Mouse (Mus musculus): ENCODE measurements around the gene Fgfr2. TPM values are rescaled to one million over a fixed set of nuclear protein-coding genes. Genes with fewer than 3 reads are reported as not detected.

The Fgfr2 gene
- polyA plus RNA-seq, 1 experiment from 2014 or later = 93.6 TPM

- 57% methylated on average over 4 of the region's 4 CpGs for WGBS
- Histone ChIP-seq H3K4me1 (replicated peaks; ENCODE audit: control insufficient read depth, insufficient read depth, low read length) (peaks cover 21% of the 10 kb centered on the region; the same call in 1 of the 2 replicates), H3K36me3 (ENCODE audit: control insufficient read depth, insufficient read depth, low read length) (no peaks in the 10 kb centered on the region), H3K27me3 (ENCODE audit: control insufficient read depth, insufficient read depth, low read length) (peaks cover 9% of the 10 kb centered on the region; the same call in 1 of the 2 replicates), H3K4me3 (ENCODE audit: low read depth, low read length) (no peak overlapping the region), H3K9ac (ENCODE audit: low read length) (no peak overlapping the region), H3K27ac (ENCODE audit: low read depth, low read length) (no peak overlapping the region), H3K9me3 (ENCODE audit: control insufficient read depth, low read length) (no peaks in the 10 kb centered on the region), H3K4me2 (ENCODE audit: low read depth, low read length, severe bottlenecking) (no peak overlapping the region)
- ATAC-seq (replicated peaks; ENCODE audit: low FRiP score) (no peak), DNase-seq (ENCODE audit: low spot score) (no peak)
Measured at GRCm38 (mm10) chr7:130250994-130251393, 2872.2 kb downstream of the Fgfr2 start.

GRCm38 (mm10) chr7:130248403-130248802 lies 2874.7 kb downstream of the Fgfr2 start:
- Histone ChIP-seq H3K4me2 (ENCODE audit: low read depth, low read length, severe bottlenecking) (no peak overlapping the region), H3K4me1 (replicated peaks; ENCODE audit: control insufficient read depth, insufficient read depth, low read length) (peaks cover 21% of the 10 kb centered on the region; the same call in 1 of the 2 replicates), H3K4me3 (ENCODE audit: low read depth, low read length) (no peak overlapping the region), H3K27me3 (ENCODE audit: control insufficient read depth, insufficient read depth, low read length) (peaks cover 6% of the 10 kb centered on the region; the same call in 1 of the 2 replicates), H3K9ac (ENCODE audit: low read length) (no peak overlapping the region), H3K36me3 (ENCODE audit: control insufficient read depth, insufficient read depth, low read length) (no peaks in the 10 kb centered on the region), H3K27ac (ENCODE audit: low read depth, low read length) (no peak overlapping the region), H3K9me3 (ENCODE audit: control insufficient read depth, low read length) (no peaks in the 10 kb centered on the region)
- DNase-seq (ENCODE audit: low spot score) (no peak), ATAC-seq (replicated peaks; ENCODE audit: low FRiP score) (no peak)
- WGBS = 72% methylated on average over 7 of the region's 7 CpGs

- H3K4me3 ChIP-seq (ENCODE audit: low read depth, low read length) = no peak overlapping the region
- no peak overlapping the region for H3K4me2 ChIP-seq (ENCODE audit: low read depth, low read length, severe bottlenecking)
- peaks cover 4% of the 10 kb centered on the region; the same call in 1 of the 2 replicates for H3K27me3 ChIP-seq (ENCODE audit: control insufficient read depth, insufficient read depth, low read length)
- DNase-seq (ENCODE audit: low spot score) (no peak), ATAC-seq (replicated peaks; ENCODE audit: low FRiP score) (no peak)
- no peak overlapping the region for H3K27ac ChIP-seq (ENCODE audit: low read depth, low read length)
- 89% methylated on average over 10 of the region's 10 CpGs for WGBS
- no peaks in the 10 kb centered on the region for H3K9me3 ChIP-seq (ENCODE audit: control insufficient read depth, low read length)
- peaks cover 19% of the 10 kb centered on the region; the same call in 1 of the 2 replicates for H3K4me1 ChIP-seq (replicated peaks; ENCODE audit: control insufficient read depth, insufficient read depth, low read length)
- H3K9ac ChIP-seq (ENCODE audit: low read length) = no peak overlapping the region
- H3K36me3 ChIP-seq (ENCODE audit: control insufficient read depth, insufficient read depth, low read length) = no peaks in the 10 kb centered on the region
Measured at GRCm38 (mm10) chr7:130247831-130248230, 2875.3 kb downstream of the Fgfr2 start.

GRCm38 (mm10) chr7:130246483-130246882 lies 2876.7 kb downstream of the Fgfr2 start:
- Histone ChIP-seq H3K4me1 (replicated peaks; ENCODE audit: control insufficient read depth, insufficient read depth, low read length) (peaks cover 8% of the 10 kb centered on the region; the same call in 1 of the 2 replicates), H3K9me3 (ENCODE audit: control insufficient read depth, low read length) (no peaks in the 10 kb centered on the region), H3K4me2 (ENCODE audit: low read depth, low read length, severe bottlenecking) (no peak overlapping the region), H3K9ac (ENCODE audit: low read length) (no peak overlapping the region), H3K27ac (ENCODE audit: low read depth, low read length) (no peak overlapping the region), H3K4me3 (ENCODE audit: low read depth, low read length) (no peak overlapping the region), H3K36me3 (ENCODE audit: control insufficient read depth, insufficient read depth, low read length) (no peaks in the 10 kb centered on the region), H3K27me3 (ENCODE audit: control insufficient read depth, insufficient read depth, low read length) (peaks cover 4% of the 10 kb centered on the region; the same call in 1 of the 2 replicates)
- no peak for DNase-seq (ENCODE audit: low spot score)
- no peak for ATAC-seq (replicated peaks; ENCODE audit: low FRiP score)
- WGBS = 87% methylated on average over 7 of the region's 7 CpGs

GRCm38 (mm10) chr7:130244545-130244944 lies 2878.6 kb downstream of the Fgfr2 start:
- H3K4me1 ChIP-seq (replicated peaks; ENCODE audit: control insufficient read depth, insufficient read depth, low read length) = peaks cover 3% of the 10 kb centered on the region; the same call in 1 of the 2 replicates
- H3K4me3 ChIP-seq (ENCODE audit: low read depth, low read length) = no peak overlapping the region
- no peaks in the 10 kb centered on the region for H3K27me3 ChIP-seq (ENCODE audit: control insufficient read depth, insufficient read depth, low read length)
- ATAC-seq (replicated peaks; ENCODE audit: low FRiP score) (no peak), DNase-seq (ENCODE audit: low spot score) (no peak)
- no peaks in the 10 kb centered on the region for H3K9me3 ChIP-seq (ENCODE audit: control insufficient read depth, low read length)
- H3K9ac ChIP-seq (ENCODE audit: low read length) = no peak overlapping the region
- H3K27ac ChIP-seq (ENCODE audit: low read depth, low read length) = no peak overlapping the region
- H3K4me2 ChIP-seq (ENCODE audit: low read depth, low read length, severe bottlenecking) = no peak overlapping the region
- 61% methylated on average over 7 of the region's 7 CpGs for WGBS
- H3K36me3 ChIP-seq (ENCODE audit: control insufficient read depth, insufficient read depth, low read length) = no peaks in the 10 kb centered on the region

GRCm38 (mm10) chr7:130243811-130244210 lies 2879.3 kb downstream of the Fgfr2 start:
- H3K4me1 ChIP-seq (replicated peaks; ENCODE audit: control insufficient read depth, insufficient read depth, low read length) = peaks cover 3% of the 10 kb centered on the region; the same call in 1 of the 2 replicates
- no peak overlapping the region for H3K27ac ChIP-seq (ENCODE audit: low read depth, low read length)
- H3K4me2 ChIP-seq (ENCODE audit: low read depth, low read length, severe bottlenecking) = no peak overlapping the region
- no peak overlapping the region for H3K4me3 ChIP-seq (ENCODE audit: low read depth, low read length)
- DNase-seq (ENCODE audit: low spot score) (no peak), ATAC-seq (replicated peaks; ENCODE audit: low FRiP score) (no peak)
- no peaks in the 10 kb centered on the region for H3K9me3 ChIP-seq (ENCODE audit: control insufficient read depth, low read length)
- 76% methylated on average over 4 of the region's 4 CpGs for WGBS
- no peaks in the 10 kb centered on the region for H3K36me3 ChIP-seq (ENCODE audit: control insufficient read depth, insufficient read depth, low read length)
- no peaks in the 10 kb centered on the region for H3K27me3 ChIP-seq (ENCODE audit: control insufficient read depth, insufficient read depth, low read length)
- no peak overlapping the region for H3K9ac ChIP-seq (ENCODE audit: low read length)

GRCm38 (mm10) chr7:130240191-130240590 lies 2883.0 kb downstream of the Fgfr2 start:
- DNase-seq (ENCODE audit: low spot score) = no peak
- Histone ChIP-seq H3K9ac (ENCODE audit: low read length) (no peak overlapping the region), H3K9me3 (ENCODE audit: control insufficient read depth, low read length) (no peaks in the 10 kb centered on the region), H3K27ac (ENCODE audit: low read depth, low read length) (no peak overlapping the region), H3K4me1 (replicated peaks; ENCODE audit: control insufficient read depth, insufficient read depth, low read length) (peaks cover 3% of the 10 kb centered on the region; the same call in 1 of the 2 replicates), H3K4me3 (ENCODE audit: low read depth, low read length) (no peak overlapping the region), H3K36me3 (ENCODE audit: control insufficient read depth, insufficient read depth, low read length) (no peaks in the 10 kb centered on the region), H3K4me2 (ENCODE audit: low read depth, low read length, severe bottlenecking) (no peak overlapping the region), H3K27me3 (ENCODE audit: control insufficient read depth, insufficient read depth, low read length) (no peaks in the 10 kb centered on the region)
- 88% methylated on average over 9 of the region's 9 CpGs for WGBS
- ATAC-seq (replicated peaks; ENCODE audit: low FRiP score) = no peak

- Histone ChIP-seq H3K27ac (ENCODE audit: low read depth, low read length) (no peak overlapping the region), H3K36me3 (ENCODE audit: control insufficient read depth, insufficient read depth, low read length) (no peaks in the 10 kb centered on the region; the same call in 1 of the 2 replicates), H3K9me3 (ENCODE audit: control insufficient read depth, low read length) (no peaks in the 10 kb centered on the region; the same call in 1 of the 2 replicates), H3K4me2 (ENCODE audit: low read depth, low read length, severe bottlenecking) (no peak overlapping the region), H3K9ac (ENCODE audit: low read length) (no peak overlapping the region), H3K4me1 (replicated peaks; ENCODE audit: control insufficient read depth, insufficient read depth, low read length) (no peaks in the 10 kb centered on the region; the same call in 1 of the 2 replicates), H3K27me3 (ENCODE audit: control insufficient read depth, insufficient read depth, low read length) (no peaks in the 10 kb centered on the region), H3K4me3 (ENCODE audit: low read depth, low read length) (no peak overlapping the region)
- WGBS = 83% methylated on average over 5 of the region's 5 CpGs
- no peak for DNase-seq (ENCODE audit: low spot score)
- ATAC-seq (replicated peaks; ENCODE audit: low FRiP score) = no peak
Measured at GRCm38 (mm10) chr7:130237244-130237643, 2885.9 kb downstream of the Fgfr2 start.

- no peaks in the 10 kb centered on the region; the same call in 1 of the 2 replicates for H3K36me3 ChIP-seq (ENCODE audit: control insufficient read depth, insufficient read depth, low read length)
- no peaks in the 10 kb centered on the region for H3K27me3 ChIP-seq (ENCODE audit: control insufficient read depth, insufficient read depth, low read length)
- WGBS = 84% methylated on average over 7 of the region's 7 CpGs
Measured at GRCm38 (mm10) chr7:130233777-130234176, 2889.4 kb downstream of the Fgfr2 start.

More at GRCm38 (mm10) chr7:130233777-130234176, 2889.4 kb downstream of the Fgfr2 start:
- Histone ChIP-seq H3K4me3 (ENCODE audit: low read depth, low read length) (no peak overlapping the region), H3K4me2 (ENCODE audit: low read depth, low read length, severe bottlenecking) (no peak overlapping the region), H3K9me3 (ENCODE audit: control insufficient read depth, low read length) (no peaks in the 10 kb centered on the region; the same call in 1 of the 2 replicates), H3K9ac (ENCODE audit: low read length) (no peak overlapping the region), H3K27ac (ENCODE audit: low read depth, low read length) (no peak overlapping the region), H3K4me1 (replicated peaks; ENCODE audit: control insufficient read depth, insufficient read depth, low read length) (peaks cover 2% of the 10 kb centered on the region; the same call in 1 of the 2 replicates)
- DNase-seq (ENCODE audit: low spot score) (no peak), ATAC-seq (replicated peaks; ENCODE audit: low FRiP score) (no peak)
